Mouse (Mus musculus): ENCODE measurements around the gene Pwwp2b.

Gene Pwwp2b

DNA sequence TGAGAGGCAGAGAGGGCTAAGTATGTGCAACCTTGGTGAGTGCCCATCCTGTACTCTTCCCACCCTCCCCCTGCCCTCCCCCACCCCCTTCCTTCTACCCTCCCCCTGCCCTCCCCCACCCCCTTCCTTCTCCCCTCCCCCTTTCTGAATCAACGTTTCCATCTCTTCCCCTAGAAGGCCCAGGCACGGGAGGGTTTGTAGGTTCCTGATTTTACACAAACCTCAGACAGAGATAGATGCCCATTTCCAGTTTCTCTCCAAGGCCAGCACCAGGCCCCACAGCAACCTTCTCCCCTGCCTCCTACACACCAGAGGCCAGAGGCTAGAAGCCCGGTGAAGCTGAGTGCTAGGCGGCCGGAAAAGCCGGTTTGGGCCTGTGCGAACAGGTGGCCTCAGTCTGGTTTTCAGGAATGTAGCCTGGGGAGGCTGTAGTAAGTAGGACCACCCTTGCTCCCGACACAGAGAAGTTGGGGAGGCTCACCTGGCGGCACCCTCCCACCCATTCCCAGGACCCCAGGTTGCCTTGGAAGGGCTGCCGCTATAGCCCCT lies 48.3 kb downstream of the Pwwp2b start:
- DNase-seq (ENCODE audit: extremely low spot score, low spot score): no peak

DNA sequence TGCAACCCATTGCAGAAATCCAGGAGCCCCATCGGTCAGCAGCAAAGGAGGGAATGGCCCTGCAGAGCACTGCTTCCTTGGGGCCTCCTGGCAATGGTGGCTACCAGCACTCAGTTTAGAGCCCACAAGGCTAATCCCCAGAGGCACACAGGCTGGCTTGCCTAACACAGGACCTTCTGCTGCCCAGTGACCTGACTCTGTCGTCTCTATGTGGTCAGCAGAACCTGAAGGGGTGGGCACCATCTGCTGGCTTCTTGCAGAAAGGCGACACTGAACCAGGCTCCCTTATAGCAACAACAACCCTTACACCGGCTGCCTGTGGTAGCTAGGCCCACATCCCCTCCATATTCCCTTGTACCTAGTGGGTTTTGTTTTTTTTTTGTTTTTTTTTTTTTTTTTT lies 50.2 kb downstream of the Pwwp2b start:
- DNase-seq (ENCODE audit: extremely low spot score, low spot score): peak; percentile 40

DNA sequence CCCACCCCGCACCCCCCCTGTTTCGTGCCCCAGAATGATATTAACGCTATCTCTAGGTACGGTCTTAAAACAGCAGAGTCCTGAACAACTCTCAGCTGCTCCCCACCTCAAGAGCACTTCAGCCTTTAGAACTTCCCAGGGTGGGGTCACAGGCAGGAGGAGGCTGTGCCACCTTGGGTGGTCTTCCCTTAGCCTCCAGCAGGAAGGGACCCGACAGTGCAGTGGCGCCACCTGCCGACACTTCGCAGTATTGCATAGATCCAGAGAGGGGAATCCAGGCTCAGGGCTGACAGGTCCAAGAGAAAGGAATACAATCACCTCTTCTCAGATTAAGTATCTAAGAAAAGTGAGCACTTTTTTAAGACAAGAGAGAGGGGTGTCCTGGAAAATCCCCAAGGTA lies 51.1 kb downstream of the Pwwp2b start:
- DNase-seq (ENCODE audit: extremely low spot score, low spot score): peak; percentile 94

- no peak for DNase-seq (ENCODE audit: extremely low spot score, low spot score)
Observed at GRCm38 (mm10) chr7:139300423-139300822, 52.1 kb downstream of the Pwwp2b start.

- no peak for DNase-seq (ENCODE audit: extremely low spot score, low spot score)
Observed at GRCm38 (mm10) chr7:139301505-139301904, 53.2 kb downstream of the Pwwp2b start.

DNA sequence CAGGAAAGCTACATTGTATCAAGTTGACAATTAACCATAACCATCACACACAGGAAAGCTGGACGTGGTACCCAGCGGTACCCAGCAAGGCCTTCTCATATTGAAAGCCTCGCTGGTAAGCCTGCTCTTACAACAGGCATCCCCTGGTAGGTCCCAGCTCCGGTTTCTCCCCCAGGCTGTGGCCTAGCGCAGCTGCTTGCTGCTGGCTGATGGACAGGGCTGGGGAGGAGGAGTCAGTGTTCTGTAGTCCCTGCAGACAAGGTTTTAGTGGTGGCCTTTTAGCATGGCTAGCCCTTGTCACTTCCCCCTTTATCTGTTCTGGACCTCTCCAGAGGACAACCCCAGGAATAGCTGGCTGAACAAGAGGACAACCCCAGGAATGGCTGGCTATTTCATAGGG lies 54.0 kb downstream of the Pwwp2b start:
- no peak for DNase-seq (ENCODE audit: extremely low spot score, low spot score)

DNA sequence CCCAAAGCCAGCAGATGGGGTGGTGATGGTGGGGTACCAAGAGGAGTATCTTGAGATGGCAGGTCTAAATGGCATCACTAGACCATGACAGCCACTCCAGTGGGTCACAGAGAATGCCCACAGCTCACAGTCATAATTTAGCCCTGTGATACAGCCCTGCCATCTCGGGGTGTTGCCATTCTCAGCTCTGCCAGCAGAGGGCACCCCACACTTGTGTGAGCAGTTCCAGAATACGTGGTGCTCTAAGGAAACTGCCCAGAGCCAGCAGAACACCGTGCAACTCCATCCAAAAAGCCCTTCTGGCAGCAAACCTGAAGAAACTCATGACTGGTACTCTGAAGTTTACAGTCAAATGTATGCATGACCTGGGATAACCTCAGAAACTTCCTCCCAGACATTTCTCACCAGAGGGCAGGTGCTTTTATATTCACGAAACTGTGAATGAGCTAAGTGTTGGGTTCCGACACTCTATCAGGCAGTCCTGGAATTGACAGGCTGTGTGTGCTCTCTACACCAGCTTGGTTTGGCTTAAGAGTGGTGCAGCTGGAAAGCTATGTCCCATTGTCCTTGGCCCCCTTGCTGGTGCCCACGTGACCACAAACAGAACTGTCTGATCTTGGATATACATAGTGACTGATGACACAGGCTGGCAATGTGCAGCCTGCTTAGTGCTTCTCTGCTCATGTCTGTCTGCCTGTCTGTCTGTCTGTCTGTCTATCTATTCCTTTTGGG lies 55.2 kb downstream of the Pwwp2b start:
- peak; percentile 87 for DNase-seq (ENCODE audit: extremely low spot score, low spot score)

DNA sequence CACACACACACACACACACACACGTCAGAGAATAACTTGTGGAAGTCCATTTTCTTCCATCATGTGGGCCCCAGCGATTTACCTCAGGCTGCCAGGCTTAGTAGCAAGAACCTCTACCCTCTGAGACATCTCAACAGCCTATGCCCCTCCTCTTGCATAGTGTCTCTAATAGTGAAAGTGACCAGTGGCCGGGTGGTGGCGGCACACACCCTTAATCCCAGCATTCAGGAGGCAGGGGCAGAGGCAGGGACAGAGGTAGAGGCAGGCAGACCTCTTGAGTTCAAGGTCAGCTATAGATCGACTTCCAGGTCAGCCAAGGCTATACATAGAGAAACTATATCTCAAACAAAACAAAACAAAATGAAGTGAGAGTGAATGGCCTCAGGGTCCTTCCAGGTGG lies 56.0 kb downstream of the Pwwp2b start:
- no peak for DNase-seq (ENCODE audit: extremely low spot score, low spot score)

DNA sequence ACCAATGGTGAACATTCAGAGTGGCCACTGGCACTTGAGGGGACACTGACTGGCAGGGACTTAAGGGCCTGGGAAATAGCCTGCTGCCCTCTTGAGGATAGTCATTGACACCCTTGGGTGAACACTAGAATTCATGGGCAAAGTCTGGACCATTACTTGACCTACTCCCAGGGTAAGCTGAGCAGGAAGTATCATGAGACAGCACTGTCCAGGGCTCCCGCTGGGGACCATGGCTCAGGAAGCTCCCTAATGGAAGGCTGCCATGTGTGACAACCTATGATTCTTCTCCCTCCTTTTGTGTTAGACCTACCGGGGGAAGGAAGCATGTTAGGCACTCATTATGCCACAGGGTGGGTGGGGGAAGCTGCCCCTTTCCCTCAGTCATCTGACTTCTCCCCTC lies 58.8 kb downstream of the Pwwp2b start:
- no peak for DNase-seq (ENCODE audit: extremely low spot score, low spot score)

DNA sequence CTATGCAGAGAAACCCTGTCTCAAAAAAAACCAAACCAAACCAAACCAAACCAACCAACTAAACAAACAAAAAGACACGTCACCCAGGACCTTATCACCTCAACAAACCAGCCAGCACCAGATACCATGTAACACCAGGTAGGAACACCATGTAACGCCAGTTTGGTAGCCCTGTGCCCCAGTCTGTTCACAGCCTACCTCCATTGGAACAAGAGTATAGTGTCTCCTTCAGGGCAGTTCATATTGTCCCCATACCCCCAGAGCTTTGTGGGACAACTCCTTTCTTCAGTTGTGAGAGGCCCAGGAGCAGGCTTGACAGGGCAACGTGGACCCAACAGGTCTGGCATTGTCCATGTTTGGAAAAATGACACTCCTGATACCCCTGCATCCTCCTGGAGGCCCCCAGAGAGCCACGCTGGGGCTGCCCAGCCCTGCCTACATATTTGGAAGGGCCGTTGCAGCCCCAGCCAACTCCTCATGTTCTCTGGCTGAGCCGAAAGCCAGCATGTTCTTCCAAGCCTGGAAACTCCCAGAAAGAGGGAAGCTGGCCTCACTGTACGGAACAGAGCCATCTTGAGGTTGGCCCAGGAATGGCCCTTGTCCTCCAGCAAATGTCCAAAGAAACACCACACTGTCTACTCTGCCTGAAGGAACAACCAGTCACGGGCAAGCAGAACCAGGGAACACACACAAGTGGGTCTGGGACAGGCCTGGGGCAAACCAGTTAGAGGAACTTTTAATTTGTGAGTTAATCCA lies 60.0 kb downstream of the Pwwp2b start:
- DNase-seq (ENCODE audit: extremely low spot score, low spot score): no peak

DNA sequence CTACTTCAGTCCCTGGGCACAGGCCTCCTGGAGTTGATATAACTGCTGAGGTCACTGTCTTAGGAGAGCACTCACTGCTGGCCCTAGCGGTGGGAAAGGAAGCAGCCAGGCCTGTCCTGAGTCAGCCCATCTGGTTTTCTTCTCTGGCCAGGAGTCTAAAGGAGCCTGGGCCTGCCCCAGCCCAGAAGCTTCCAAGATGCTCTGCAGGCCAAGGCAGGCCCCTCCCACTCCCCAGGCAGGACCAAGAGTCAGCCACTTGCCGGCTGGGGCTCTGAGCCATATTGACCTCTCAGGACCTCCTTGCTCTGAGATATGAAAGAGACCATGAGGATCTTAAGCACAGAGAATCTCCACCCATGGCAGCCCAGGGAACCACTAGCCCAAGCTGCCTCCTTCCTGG lies 60.8 kb downstream of the Pwwp2b start:
- DNase-seq (ENCODE audit: extremely low spot score, low spot score): no peak

DNA sequence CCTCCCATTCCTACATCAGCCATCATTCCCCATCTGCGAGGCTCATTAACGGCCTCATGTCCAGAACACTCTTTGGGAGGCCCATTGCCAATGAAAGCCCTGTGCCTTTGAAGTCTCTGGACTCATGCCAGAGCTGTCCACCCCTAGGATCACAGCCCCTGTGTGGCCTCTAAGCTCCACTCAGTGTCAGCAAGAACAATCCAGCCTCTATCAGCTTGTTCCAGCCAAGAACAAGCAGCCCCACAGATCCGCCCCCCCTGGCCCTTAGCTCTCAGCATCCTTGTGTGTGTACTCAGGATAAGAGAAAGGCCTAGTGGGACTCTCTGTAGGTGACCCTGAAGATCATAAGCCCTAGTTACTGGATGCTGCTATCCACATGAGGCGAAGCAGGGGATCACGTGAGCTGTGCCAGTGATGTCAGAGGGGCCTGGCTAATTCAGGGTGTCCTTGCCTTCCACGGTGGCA lies 62.2 kb downstream of the Pwwp2b start:
- peak; percentile 26 for DNase-seq (ENCODE audit: extremely low spot score, low spot score)

- DNase-seq (ENCODE audit: extremely low spot score, low spot score): no peak
Observed at GRCm38 (mm10) chr7:139312686-139313085, 64.4 kb downstream of the Pwwp2b start.

DNA sequence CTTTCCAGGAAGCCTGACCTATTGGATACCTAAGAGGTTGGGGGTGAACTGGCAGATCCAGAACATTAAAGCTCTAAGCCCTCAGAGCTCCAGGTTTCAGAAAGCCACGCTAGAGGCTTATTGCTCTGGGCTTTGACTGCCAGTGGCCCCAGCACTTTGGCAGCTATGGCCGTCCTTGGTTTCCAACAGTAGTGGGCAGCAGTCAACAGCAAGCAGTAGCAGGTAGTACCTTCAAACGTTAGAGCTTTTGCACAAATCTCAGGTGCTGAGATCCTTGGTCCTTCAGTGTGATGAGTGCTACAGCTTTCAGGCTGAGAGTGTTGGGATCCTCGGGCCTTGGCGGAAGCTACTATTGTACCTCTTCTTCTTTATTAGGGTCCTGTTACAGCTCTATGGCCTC lies 65.1 kb downstream of the Pwwp2b start:
- no peak for DNase-seq (ENCODE audit: extremely low spot score, low spot score)

DNA sequence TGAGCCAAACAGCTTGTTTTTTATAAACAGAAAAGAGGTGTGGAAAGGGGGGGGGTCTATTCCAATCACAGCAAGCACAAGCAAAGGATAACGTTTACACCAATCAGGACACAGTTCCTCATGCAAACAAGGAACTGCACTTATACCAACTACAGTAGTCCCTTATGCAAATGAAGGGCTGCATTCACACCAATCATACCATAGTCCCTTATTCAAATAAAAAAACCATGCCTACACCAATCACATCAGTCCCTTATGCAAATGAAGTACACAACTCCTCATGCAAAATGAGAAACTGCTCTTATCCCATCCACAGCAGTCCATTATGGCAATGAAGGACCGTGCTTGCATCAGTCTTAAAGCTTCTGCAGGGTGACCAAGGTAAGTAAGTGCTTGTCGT lies 66.4 kb downstream of the Pwwp2b start:
- no peak for DNase-seq (ENCODE audit: extremely low spot score, low spot score)

- DNase-seq (ENCODE audit: extremely low spot score, low spot score): no peak
Observed at GRCm38 (mm10) chr7:139319006-139319411, 70.7 kb downstream of the Pwwp2b start.
